Mouse (Mus musculus) midbrain, embryonic 14.5 days (tissue): ENCODE results near the gene Tbl1x. TPM values are rescaled to one million over a fixed set of nuclear protein-coding genes. Genes with fewer than 3 reads are reported as not detected.
A peak's percentile ranks its signal among the peaks of the same experiment; 100 is the strongest.

Source experiments
- ATAC-seq: fragments of 200-750 bp; cut with Nextera tagmentation; 2 replicates; pipeline ENCODE4 v1.8.0; 2017; ENCODE audit warnings: moderate number of reproducible peaks, moderate library complexity; ENCODE audit not compliant: low FRiP score, low TSS enrichment
- DNase-seq: peaks from one replicate; pipeline ENCODE4 v3.0.0-alpha.2; 2015
- H3K27ac ChIP-seq: fragments of 300-500 bp; sonication (generic); replicated peaks from 2 replicates; pipeline ENCODE4 v1.5.1; 2014; ENCODE audit warnings: mild to moderate bottlenecking, low read depth, low read length, moderate library complexity
- H3K27me3 ChIP-seq: fragments of 300-500 bp; sonication (generic); 2 replicates; pipeline ENCODE4 v1.6.1; 2014; ENCODE audit warnings: low read length, control low read depth, mixed read lengths; ENCODE audit not compliant: control insufficient read depth, insufficient read depth
- H3K36me3 ChIP-seq: fragments of 300-500 bp; sonication (generic); 2 replicates; pipeline ENCODE4 v1.6.1; 2014; ENCODE audit warnings: low read length, control low read depth; ENCODE audit not compliant: control insufficient read depth, insufficient read depth
- H3K4me1 ChIP-seq: fragments of 300-500 bp; sonication (generic); 2 replicates; pipeline ENCODE4 v1.6.1; 2014; ENCODE audit warnings: mild to moderate bottlenecking, antibody characterized with exemption, low read length, control low read depth; ENCODE audit not compliant: control insufficient read depth, insufficient read depth
- H3K4me2 ChIP-seq: fragments of 300-500 bp; sonication (generic); 2 replicates; pipeline ENCODE4 v1.6.1; 2014; ENCODE audit warnings: mild to moderate bottlenecking, low read length, moderate library complexity
- H3K4me3 ChIP-seq: fragments of 300-500 bp; sonication (generic); replicated peaks from 2 replicates; pipeline ENCODE4 v1.5.1; 2014; ENCODE audit warnings: low read depth, low read length
- H3K9ac ChIP-seq: fragments of 300-500 bp; sonication (generic); replicated peaks from 2 replicates; pipeline ENCODE4 v1.6.1; 2014; ENCODE audit warnings: mild to moderate bottlenecking, low read length, moderate library complexity
- H3K9me3 ChIP-seq: fragments of 300-500 bp; sonication (generic); 2 replicates; pipeline ENCODE4 v1.6.1; 2016; ENCODE audit warnings: low read length, control low read depth, mixed read lengths; ENCODE audit not compliant: control insufficient read depth
- WGBS: fragments of 180-500 bp; shearing (Covaris S2); extraction: QIAGEN DNeasy Blood & Tissue Kit; methylation state at CpG from one replicate; pipeline ENCODE4 v1.1.7; 2014; 5-methylcytosine and 5-hydroxymethylcytosine counted together
- polyA plus RNA-seq: library from polyadenylated mRNA; unstranded; fragments of >200 nt; fragmentation: Nextera tagmentation; extraction: Ambion mirVana; gene quantifications from 2 replicates; pipeline ENCODE4 v1.2.1, GENCODE M21; 2014

The Tbl1x gene
- polyA plus RNA-seq, 1 experiment from 2014 or later: 54.1 TPM

DNA sequence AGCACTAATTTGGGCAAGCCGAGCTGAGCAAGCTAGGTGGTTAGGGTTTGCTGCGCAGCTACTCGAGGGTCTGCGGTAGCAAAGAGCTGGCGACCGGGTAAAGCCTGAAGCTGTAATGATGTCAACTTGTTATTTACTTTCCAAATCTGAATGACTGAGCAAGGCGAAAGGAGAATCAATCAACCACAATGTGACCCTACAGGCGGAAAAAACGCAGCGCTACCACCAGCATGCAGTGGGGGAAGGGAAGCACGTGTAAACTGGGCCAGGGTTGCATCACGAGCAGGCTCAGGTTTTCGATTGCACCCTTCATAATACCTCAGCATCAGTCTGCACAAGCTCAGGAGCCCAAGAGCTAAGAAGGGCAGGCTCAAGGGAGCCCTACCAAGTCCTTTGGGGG, 1.7 kb upstream of the Tbl1x start:
- DNase-seq (peak; percentile 94), ATAC-seq (peak; percentile 76)
- Histone ChIP-seq H3K9ac (peak overlapping the region; percentile 23; the same call in 1 of the 2 replicates), H3K36me3 (no peaks in the 10 kb centered on the region), H3K9me3 (no peaks in the 10 kb centered on the region), H3K4me2 (peak overlapping the region; percentile 61), H3K4me3 (peak overlapping the region; percentile 59), H3K27me3 (no peaks in the 10 kb centered on the region), H3K27ac (peak overlapping the region; percentile 95), H3K4me1 (no peaks in the 10 kb centered on the region)
- 24% methylated on average over 13 of the region's 13 CpGs for WGBS

- WGBS: 18% methylated on average over 10 of the region's 10 CpGs
- H3K9me3 ChIP-seq: no peaks in the 10 kb centered on the region
- H3K9ac ChIP-seq: peak overlapping the region; percentile 78
- H3K36me3 ChIP-seq: no peaks in the 10 kb centered on the region
- H3K4me2 ChIP-seq: peak overlapping the region; percentile 61
- peak overlapping the region; percentile 95 for H3K27ac ChIP-seq
- DNase-seq (peak; percentile 57), ATAC-seq (peak; percentile 7; the same call in 1 of the 2 replicates)
- H3K4me3 ChIP-seq: peak overlapping the region; percentile 59
- H3K27me3 ChIP-seq: no peaks in the 10 kb centered on the region
- H3K4me1 ChIP-seq: no peaks in the 10 kb centered on the region
These were observed 1.0 kb upstream of the Tbl1x start for GRCm38 (mm10) chrX:77509776-77510175.

GRCm38 (mm10) chrX:77511301-77511993, 634 bp downstream of the Tbl1x start:
- H3K9ac ChIP-seq: peak overlapping the region; percentile 78
- peak overlapping the region; percentile 61 for H3K4me2 ChIP-seq
- peak; percentile 38 for ATAC-seq
- H3K36me3 ChIP-seq: no peaks in the 10 kb centered on the region
- 18% methylated on average over 55 of the region's 55 CpGs for WGBS
- peak overlapping the region; percentile 59 for H3K4me3 ChIP-seq
- H3K27me3 ChIP-seq: no peaks in the 10 kb centered on the region
- no peaks in the 10 kb centered on the region for H3K4me1 ChIP-seq
- peak overlapping the region; percentile 95 for H3K27ac ChIP-seq
- no peaks in the 10 kb centered on the region for H3K9me3 ChIP-seq
- peak; percentile 71 for DNase-seq

GRCm38 (mm10) chrX:77511994-77512485, 1.2 kb downstream of the Tbl1x start:
- no peaks in the 10 kb centered on the region for H3K36me3 ChIP-seq
- no peaks in the 10 kb centered on the region for H3K27me3 ChIP-seq
- H3K4me1 ChIP-seq: no peaks in the 10 kb centered on the region
- peak; percentile 29 for DNase-seq
- peak overlapping the region; percentile 78 for H3K9ac ChIP-seq
- WGBS: 17% methylated on average over 12 of the region's 12 CpGs
- peak overlapping the region; percentile 95 for H3K27ac ChIP-seq
- H3K4me2 ChIP-seq: peak overlapping the region; percentile 61
- ATAC-seq: no peak
- no peaks in the 10 kb centered on the region for H3K9me3 ChIP-seq
- peak overlapping the region; percentile 59 for H3K4me3 ChIP-seq

DNA sequence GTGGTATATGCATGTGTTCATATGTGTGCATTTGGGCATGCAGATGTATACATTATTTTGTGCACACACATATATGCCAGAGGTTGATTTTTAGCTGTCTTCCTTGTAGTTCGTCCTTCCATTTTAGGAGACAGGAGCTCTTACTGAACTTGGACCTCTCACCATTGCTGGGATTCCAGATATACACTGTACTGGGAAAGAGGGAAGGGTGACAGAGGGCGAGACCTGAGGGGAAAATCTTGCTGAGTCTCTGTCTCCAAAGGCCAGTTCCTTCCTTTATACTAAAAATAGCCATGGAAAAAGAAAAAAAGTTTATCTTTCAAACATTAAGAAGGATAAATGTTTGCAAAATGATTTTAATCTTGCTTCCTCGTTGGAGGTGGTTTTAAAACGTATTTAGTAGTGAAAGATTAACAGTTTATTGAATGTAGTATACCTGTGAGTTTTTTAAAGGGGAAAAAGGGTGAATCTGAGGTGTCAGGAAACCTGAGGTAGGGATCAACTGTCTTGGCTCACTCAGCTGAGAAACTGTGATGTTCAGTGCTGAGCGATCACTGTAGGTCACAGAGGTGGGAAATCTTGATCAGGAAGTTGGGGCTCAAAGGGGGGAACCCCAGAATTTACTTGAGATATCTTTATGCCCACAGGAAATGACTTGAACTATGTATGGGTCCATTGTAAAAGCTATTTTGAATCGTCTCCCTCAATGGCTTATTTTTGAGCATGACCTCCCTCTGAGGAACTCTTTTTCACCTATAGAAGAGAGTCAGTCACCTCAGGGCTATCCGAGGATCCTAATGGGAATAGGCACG, 6.7 kb downstream of the Tbl1x start:
- no peak overlapping the region for H3K4me2 ChIP-seq
- no peaks in the 10 kb centered on the region for H3K36me3 ChIP-seq
- ATAC-seq (no peak), DNase-seq (no peak)
- H3K9ac ChIP-seq: no peak overlapping the region
- no peaks in the 10 kb centered on the region for H3K27me3 ChIP-seq
- H3K27ac ChIP-seq: no peak overlapping the region
- WGBS: 52% methylated on average over 8 of the region's 8 CpGs
- no peaks in the 10 kb centered on the region for H3K4me1 ChIP-seq
- no peaks in the 10 kb centered on the region for H3K9me3 ChIP-seq
- H3K4me3 ChIP-seq: no peak overlapping the region

DNA sequence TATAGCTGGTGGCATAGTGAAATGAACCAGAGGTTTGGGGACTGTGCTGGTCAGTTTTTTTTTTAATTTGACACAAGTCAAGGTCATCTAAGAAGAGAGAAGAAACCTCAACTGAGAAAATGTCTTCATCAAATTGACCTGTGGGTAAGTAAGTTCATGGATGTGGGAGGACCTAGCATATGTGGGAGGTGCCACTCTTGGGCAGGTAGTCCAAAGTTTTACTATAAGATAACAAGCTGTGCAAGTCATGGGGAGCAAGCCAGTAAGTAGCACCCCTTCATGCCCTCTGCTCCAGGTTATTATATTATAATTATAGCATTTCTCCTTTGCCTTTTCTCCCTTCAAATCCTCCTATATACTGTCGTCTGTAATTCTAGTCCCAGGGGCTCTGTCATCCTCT, 8.1 kb downstream of the Tbl1x start:
- ATAC-seq (no peak), DNase-seq (no peak)
- 60% methylated on average over 1 of the region's 1 CpGs for WGBS
- no peak overlapping the region for H3K4me2 ChIP-seq
- H3K9me3 ChIP-seq: no peaks in the 10 kb centered on the region
- H3K36me3 ChIP-seq: no peaks in the 10 kb centered on the region
- H3K4me3 ChIP-seq: no peak overlapping the region
- no peaks in the 10 kb centered on the region for H3K27me3 ChIP-seq
- H3K4me1 ChIP-seq: 0 out of 2 replicates have a peak, but pooled peaks cover under 1% of the 10 kb centered on the region
- H3K9ac ChIP-seq: no peak overlapping the region
- no peak overlapping the region for H3K27ac ChIP-seq

DNA sequence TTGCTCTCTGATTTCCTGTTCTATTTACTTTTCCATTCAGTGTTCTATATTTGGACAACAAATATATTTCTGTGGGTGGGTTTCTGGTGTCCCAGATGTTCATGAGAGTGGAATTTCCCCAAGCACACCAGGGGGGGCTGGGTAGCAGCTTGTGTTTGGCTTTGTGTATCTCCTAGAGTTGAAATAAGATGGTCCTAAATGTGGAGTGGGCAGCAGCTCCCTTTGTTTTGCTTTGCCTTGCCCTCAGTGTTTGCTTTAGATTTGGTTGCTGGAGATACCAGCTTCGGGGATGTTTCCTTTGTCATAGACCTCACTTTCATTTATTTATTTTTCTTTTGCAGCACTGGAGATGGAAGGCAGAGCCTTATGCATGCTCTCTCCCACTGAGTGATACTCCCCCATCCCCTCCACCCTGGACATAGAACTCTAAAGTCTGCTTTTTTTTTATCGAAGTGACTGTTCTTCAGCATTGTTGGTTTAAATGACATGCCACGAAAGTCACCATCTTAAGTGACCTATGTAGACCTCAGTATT, 12.1 kb downstream of the Tbl1x start:
- WGBS: 35% methylated on average over 3 of the region's 3 CpGs
- Histone ChIP-seq H3K4me2 (no peak overlapping the region), H3K9ac (no peak overlapping the region), H3K36me3 (no peaks in the 10 kb centered on the region), H3K27ac (no peak overlapping the region), H3K27me3 (no peaks in the 10 kb centered on the region), H3K4me1 (0 out of 2 replicates have a peak, but pooled peaks cover 3% of the 10 kb centered on the region), H3K9me3 (no peaks in the 10 kb centered on the region), H3K4me3 (no peak overlapping the region)
- DNase-seq: no peak
- ATAC-seq: no peak

DNA sequence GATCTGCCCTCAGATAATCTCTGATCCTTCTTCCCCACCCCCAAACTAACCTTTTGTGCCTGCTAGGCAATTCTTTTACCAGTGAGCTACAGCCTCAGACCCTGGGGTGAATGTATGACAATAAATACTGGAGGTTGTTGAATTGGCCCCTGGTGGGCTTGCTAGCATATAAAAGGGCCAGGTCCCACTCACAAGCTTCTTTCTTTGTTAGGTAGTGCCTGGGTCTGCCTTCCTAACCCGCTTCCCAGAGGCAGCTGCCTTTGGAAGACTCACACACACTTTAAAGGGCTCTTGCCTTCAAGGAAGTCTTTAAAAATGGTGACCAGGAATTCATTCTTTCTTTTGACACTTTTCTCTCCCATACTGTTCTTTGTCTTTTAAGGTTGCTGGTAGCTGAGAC, 14.4 kb downstream of the Tbl1x start:
- Histone ChIP-seq H3K36me3 (no peaks in the 10 kb centered on the region), H3K27ac (no peak overlapping the region), H3K27me3 (no peaks in the 10 kb centered on the region), H3K9me3 (no peaks in the 10 kb centered on the region), H3K4me2 (no peak overlapping the region), H3K9ac (no peak overlapping the region), H3K4me1 (0 out of 2 replicates have a peak, but pooled peaks cover 3% of the 10 kb centered on the region), H3K4me3 (no peak overlapping the region)
- DNase-seq (no peak), ATAC-seq (no peak)
- 17% methylated on average over 1 of the region's 1 CpGs for WGBS
